Mouse (Mus musculus) brain, embryonic 18.5 days (tissue): ENCODE data around the gene Lekr1.

ENCODE experiments used
- DNase-seq: peaks from one replicate; pipeline ENCODE4 v3.0.0-alpha.2; 2012; ENCODE audit warnings: low read depth, low spot score

Lekr1 gene

GRCm38 (mm10) chr3:65871609-65872272, 205.7 kb downstream of the Lekr1 start:
- no peak for DNase-seq

DNA sequence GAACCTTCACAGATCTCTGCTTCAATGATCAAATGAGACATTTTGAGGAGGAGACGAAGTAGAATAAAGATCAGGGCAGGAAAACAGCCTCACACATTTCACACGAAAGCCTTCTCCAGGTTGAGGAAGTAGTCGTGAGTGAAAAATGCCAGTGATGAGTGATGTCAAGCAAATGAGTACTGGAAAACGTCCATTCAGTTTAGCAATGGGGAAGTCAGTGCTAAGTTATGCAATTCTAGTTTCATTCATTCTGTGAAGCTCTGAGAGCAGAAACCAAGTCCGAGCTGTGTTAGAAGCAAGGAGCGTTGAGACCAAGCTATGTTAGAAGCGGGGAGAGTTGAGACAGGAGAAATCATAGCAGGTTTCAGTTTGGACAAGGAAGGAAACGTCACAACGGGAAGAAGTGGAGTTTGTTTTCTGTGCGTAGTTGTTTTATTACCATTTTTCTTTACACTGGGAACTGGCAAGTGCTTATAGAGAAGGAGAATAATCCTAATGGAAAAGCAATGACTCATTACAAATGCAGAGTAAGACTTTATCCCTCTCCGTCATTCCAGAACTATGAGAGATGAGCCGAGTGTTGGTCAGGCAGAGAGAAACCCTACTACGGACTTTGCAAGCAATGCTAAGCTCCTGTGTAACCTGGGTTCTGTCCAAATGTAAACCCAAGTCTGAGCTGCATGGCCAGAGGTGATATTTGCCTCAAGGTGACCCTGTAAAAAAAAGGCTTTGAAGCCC, 207.2 kb downstream of the Lekr1 start:
- DNase-seq: no peak
